Mouse (Mus musculus) bone marrow, adult 2 months (tissue): Measurements from ENCODE around the gene Card6. TPM values are rescaled to one million over a fixed set of nuclear protein-coding genes. Genes with fewer than 3 reads are reported as not detected.
"Not testable (repeated sequence)": the region's sequence is repeated elsewhere in the genome, so short reads cannot be mapped to it uniquely, and the experiment has no call there.

ENCODE experiments used
- H3K27ac ChIP-seq: fragments of 200-500 bp; 2 replicates; pipeline ENCODE4 v1.5.1; 2012; ENCODE audit warnings: low read depth, mild to moderate bottlenecking, control low read depth, inconsistent platforms, low read length; ENCODE audit not compliant: control insufficient read depth, poor library complexity, insufficient read depth
- H3K4me1 ChIP-seq: fragments of 200-500 bp; 2 replicates; pipeline ENCODE4 v1.6.1; 2011; ENCODE audit warnings: low read length; ENCODE audit not compliant: control insufficient read depth, insufficient read depth
- H3K4me3 ChIP-seq: fragments of 200-500 bp; replicated peaks from 2 replicates; pipeline ENCODE3; 2011; ENCODE audit warnings: mild to moderate bottlenecking, low read depth, low read length, control low read depth; ENCODE audit not compliant: control insufficient read depth
- CTCF ChIP-seq: fragments of 200-500 bp; IDR thresholded peaks from 2 replicates; pipeline ENCODE4 v1.5.1; 2011; ENCODE audit warnings: low read length, control low read depth; ENCODE audit not compliant: control insufficient read depth, insufficient read depth
- POLR2A ChIP-seq: fragments of 200-500 bp; IDR thresholded peaks from 2 replicates; pipeline ENCODE4 v1.6.1; 2011; ENCODE audit warnings: low read depth, mild to moderate bottlenecking, control low read depth, low read length, borderline replicate concordance; ENCODE audit not compliant: control insufficient read depth
- WGBS: fragments of 180-500 bp; shearing (Covaris S2); methylation state at CpG from one replicate; pipeline ENCODE4 v1.1.7; 2018; 5-methylcytosine and 5-hydroxymethylcytosine counted together
- polyA plus RNA-seq: library from polyadenylated mRNA; stranded (reverse); fragments of >200 nt; gene quantifications from 2 replicates; pipeline ENCODE4 v1.2.4, GENCODE M21; 2011; ENCODE audit warnings: low replicate concordance; ENCODE audit not compliant: missing spikeins, insufficient read depth, insufficient read length

The Card6 gene
- polyA plus RNA-seq, 1 experiment, result 1.3 TPM

GRCm38 (mm10) chr15:5134945-5135483, 26.7 kb upstream of the Card6 start:
- WGBS, result 52% methylated on average over 8 of the region's 8 CpGs
- H3K27ac ChIP-seq, result no peak overlapping the region
- no peaks in the 10 kb centered on the region; the same call in 1 of the 2 replicates for H3K4me1 ChIP-seq

DNA sequence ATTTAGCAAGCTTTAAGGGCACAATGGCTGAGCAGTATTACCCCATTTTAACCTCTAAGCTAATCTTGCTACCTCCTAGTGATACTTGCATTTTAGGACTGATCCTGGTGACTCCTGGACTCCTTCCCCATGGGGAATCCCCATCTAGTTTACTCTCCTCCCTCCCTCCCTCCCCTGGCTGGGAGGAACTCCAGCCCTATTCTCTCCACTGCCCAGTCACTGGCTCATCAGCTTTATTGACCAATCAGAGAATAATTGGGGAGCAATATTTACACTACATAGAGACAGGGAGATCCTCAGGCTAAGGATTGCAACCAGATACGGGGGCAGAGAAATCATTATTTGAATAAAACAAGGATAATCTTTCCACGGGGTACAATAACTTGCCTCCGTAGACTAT, 25.8 kb upstream of the Card6 start:
- WGBS, result 89% methylated on average over 3 of the region's 3 CpGs
- TF ChIP-seq POLR2A, result no peak
- TF ChIP-seq CTCF, result no peak
- Histone ChIP-seq H3K27ac (no peak overlapping the region), H3K4me1 (peaks cover 2% of the 10 kb centered on the region; the same call in 1 of the 2 replicates), H3K4me3 (no peak overlapping the region)

More at GRCm38 (mm10) chr15:5134945-5135483, 26.7 kb upstream of the Card6 start:
- no peak overlapping the region for H3K4me3 ChIP-seq
- TF ChIP-seq CTCF (no peak), POLR2A (no peak)

DNA sequence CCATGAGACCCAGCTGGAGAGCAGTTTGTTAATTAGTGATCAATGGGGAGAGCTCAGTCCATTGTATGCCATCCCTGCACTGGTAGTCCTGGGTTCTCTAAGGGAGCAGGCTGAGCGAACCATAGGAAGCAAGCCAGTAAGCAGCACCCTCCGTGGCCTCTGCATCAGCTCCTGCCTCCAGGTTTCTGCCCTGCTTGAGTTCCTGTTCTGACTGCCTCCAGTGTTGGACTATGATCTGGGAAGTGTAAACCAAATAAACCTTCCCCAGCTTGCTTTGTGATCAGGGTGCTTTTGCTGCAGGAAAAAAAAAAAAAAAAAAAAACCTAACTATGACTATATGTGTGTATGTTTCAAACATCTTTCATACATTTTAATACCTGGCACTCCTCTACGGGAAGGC, 25.0 kb upstream of the Card6 start:
- WGBS, result 70% methylated on average over 3 of the region's 3 CpGs
- H3K27ac ChIP-seq, result no peak overlapping the region
- H3K4me1 ChIP-seq, result peaks cover 2% of the 10 kb centered on the region; the same call in 1 of the 2 replicates
- H3K4me3 ChIP-seq, result no peak overlapping the region
- TF ChIP-seq POLR2A (no peak), CTCF (no peak)

- not testable (repeated sequence) for H3K4me1 ChIP-seq, H3K27ac ChIP-seq, H3K4me3 ChIP-seq
- 60% methylated on average over 14 of the region's 14 CpGs for WGBS
These were observed 22.7 kb upstream of the Card6 start for GRCm38 (mm10) chr15:5130887-5131668.

DNA sequence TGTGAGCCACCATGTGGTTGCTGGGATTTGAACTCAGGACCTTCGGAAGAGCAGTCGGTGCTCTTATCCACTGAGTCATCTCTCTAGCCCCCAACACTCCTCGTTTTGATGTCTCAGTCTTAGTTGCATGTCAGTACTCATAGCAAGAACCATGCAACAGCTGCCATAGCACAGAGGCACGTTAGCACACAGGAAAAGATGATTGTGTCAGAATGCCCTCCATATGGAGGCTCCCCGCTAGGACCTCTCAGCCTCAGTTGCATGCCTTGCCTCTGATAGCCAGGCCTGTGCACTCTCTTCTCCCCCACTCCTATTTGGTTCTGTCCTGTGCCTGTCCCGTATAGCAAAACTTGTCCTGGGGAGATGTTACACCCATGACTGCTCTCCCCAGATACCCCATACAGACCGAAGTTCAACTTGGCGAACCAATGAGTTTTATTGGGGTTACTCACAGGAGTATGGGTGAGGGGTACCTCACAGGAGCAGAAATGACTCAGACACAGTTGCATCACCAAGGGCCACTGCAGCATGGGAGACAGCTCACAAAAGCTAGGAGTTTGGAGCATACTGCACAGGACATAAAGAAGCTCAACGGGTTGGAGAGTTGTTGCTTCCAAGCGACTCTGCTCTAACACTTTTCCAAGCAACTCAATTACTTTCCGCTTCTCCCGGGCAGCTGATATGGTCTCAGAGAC, 20.9 kb upstream of the Card6 start:
- 68% methylated on average over 12 of the region's 12 CpGs for WGBS
- Histone ChIP-seq H3K4me3 (no peak overlapping the region), H3K27ac (no peak overlapping the region), H3K4me1 (peaks cover 3% of the 10 kb centered on the region; the same call in 1 of the 2 replicates)
- TF ChIP-seq POLR2A, result no peak
- TF ChIP-seq CTCF, result no peak

DNA sequence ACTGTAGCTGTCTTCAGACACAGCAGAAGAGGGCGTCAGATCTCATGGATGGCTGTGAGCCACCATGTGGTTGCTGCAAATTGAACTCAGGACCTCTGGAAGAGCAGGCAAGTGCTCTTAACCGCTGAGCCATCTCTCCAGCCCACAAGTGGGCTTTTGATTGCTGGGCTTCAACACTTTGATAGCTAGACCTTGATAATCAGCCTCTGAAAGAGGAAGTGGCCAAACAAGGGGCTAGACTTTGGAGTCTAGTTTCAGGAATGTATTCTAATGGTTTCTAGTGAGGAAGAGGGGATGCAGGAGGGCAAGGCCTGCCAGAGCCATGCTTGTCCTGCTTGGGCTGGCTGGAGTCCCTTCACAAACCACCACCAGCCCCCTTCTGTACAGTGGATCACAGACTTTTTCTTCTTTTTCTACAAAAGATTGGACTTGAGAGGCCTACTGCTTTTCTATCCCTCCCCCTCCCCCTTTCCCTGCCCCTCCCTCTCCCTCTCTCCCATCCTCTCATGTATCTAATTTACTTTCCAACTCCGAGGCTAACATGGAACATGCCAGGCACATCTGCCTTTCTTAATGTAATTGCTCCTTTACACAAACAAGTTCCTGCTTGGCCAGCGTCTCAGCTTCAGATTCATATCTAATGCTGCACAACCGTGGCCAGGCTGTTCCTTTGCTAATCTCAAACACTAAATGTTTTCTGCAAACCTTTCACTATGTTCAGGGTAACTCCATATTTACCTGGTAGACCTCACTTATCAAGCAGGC, 20.0 kb upstream of the Card6 start:
- Histone ChIP-seq H3K27ac (peak overlapping the region; percentile 56; the same call in 1 of the 2 replicates), H3K4me1 (peaks cover 3% of the 10 kb centered on the region; the same call in 1 of the 2 replicates), H3K4me3 (no peak overlapping the region)
- no peak for TF ChIP-seq CTCF
- TF ChIP-seq POLR2A, result no peak
- WGBS, result 27% methylated on average over 5 of the region's 5 CpGs

DNA sequence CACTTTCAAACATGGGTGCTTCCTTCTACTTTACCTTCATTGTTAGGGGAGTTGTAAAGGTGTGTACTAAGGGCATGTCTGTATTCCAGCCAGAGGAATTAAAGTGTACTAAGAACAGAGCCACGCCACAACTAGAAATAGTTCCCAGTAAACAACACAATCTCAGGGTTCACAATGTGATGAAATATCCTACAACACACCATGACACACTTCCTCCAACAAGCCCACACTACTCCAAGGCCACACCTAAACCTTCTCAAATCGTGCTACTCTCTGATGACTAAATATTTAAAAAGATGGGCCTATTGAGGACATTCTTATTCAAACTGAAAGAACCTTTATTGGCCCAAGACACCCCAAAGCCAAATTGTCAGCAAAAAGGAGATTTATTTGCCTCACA, 19.1 kb upstream of the Card6 start:
- H3K4me1 ChIP-seq, result peaks cover 3% of the 10 kb centered on the region; the same call in 1 of the 2 replicates
- no peak overlapping the region for H3K4me3 ChIP-seq
- no peak for TF ChIP-seq CTCF
- H3K27ac ChIP-seq, result no peak overlapping the region; the same call in 1 of the 2 replicates
- 36% methylated on average over 2 of the region's 2 CpGs for WGBS

GRCm38 (mm10) chr15:5126456-5126855, 18.1 kb upstream of the Card6 start:
- Histone ChIP-seq H3K4me3 (no peak overlapping the region), H3K27ac (no peak overlapping the region; the same call in 1 of the 2 replicates), H3K4me1 (peaks cover 3% of the 10 kb centered on the region; the same call in 1 of the 2 replicates)
- 49% methylated on average over 4 of the region's 4 CpGs for WGBS
- TF ChIP-seq POLR2A (no peak), CTCF (no peak)
